Mouse (Mus musculus) left cerebral cortex, postnatal 14 days (tissue): ENCODE measurements around the gene Pfpl. TPM values are rescaled to one million over a fixed set of nuclear protein-coding genes. Genes with fewer than 3 reads are reported as not detected.

Experiments used
- DNase-seq, 2 experiments: peaks; one replicate each; pipeline ENCODE4 v3.0.0; 2021 to 2022; ENCODE audit warnings: low spot score in 2 of 2, mixed read lengths in 1 of 2
- intact Hi-C: fragments of 180-260 bp; cut with DNase I; formaldehyde crosslinking; loops from one replicate; pipeline ENCODE4 v1.15.1; 2025
- total RNA-seq, 2 experiments: library from RNA; stranded (reverse); gene quantifications; 2 replicates each; pipeline ENCODE4 v1.2.3; 2021

The Pfpl gene
- total RNA-seq, 2 experiments from 2014 or later: not detected

DNA sequence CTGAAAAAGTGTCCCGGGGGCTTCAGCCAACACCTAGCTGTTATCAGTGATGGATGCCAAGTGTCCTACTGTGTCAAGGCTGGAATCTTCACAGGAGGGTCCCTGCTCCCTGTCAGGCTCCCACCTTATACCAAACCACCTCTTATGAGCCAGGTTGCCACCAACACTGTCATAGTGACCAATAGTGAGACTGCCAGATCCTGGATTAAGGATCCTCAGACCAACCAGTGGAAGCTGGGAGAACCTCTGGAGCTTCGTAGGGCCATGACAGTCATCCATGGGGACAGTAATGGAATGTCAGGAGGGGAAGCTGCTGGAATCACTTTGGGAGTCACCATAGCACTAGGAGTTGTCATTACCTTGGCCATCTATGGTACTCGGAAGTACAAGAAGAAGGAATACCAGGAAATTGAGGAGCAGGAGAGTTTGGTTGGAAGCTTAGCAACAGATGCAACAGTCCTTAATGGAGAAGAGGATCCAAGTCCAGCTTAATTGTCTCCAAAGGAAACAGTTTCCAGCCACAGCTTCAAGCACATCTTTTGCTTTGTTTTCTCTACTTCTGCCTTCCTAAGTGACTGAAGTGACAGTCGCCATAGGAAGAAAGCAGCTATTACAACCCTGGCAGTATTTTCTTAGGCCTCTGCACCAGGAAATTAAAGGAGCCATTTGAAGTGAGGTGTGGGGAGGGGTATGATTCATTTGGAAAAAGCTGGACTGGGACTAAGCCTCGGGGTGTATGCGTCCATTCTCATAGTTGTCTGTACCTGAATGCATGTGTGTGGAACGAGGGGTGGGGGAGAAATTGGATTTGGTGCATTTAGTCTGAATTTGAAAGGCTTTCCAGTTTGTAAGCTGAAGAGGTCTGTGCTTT is 35.4 kb downstream of the Pfpl start:
- DNase-seq: peak in 1 of 2 experiments; percentile 2
- intact Hi-C loops: no loop called here

DNA sequence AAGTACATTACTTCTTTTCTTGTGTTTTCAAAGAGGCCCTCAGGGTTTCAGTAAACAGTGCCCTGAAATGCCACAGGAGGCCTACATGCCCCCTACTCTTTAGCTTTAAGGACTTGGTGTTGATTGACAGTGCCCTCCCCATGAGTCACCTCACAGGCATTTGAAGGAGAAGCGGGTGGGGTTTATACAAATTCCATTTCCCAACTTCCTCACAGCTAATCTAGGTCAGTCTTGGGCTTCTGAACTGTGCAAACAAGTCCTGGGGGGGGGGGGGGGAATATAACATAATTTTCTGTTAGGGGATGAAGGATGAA is 36.0 kb downstream of the Pfpl start:
- intact Hi-C loops: no loop called here
- DNase-seq: no peak

DNA sequence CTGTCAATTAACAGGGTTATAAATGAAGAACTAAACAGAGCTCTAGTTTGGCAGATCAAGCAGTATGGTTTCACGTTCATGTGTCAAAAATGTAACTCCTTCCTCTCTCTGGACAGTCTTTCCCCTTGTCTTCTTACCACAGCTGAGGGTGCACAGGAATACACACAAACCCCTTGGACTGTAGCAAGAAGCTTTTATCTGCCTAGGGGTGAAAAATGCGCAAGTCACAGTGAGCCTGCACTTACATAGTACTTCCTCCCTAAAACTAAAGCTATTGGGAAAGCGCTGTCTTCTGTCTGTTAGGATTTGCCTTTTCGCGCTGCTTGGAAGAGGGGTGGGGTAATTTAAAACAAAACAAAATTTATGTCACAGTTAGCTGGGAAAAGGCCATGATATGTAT is 36.4 kb downstream of the Pfpl start:
- peak in 1 of 2 experiments; percentile 2 for DNase-seq
- intact Hi-C loops: no loop called here

DNA sequence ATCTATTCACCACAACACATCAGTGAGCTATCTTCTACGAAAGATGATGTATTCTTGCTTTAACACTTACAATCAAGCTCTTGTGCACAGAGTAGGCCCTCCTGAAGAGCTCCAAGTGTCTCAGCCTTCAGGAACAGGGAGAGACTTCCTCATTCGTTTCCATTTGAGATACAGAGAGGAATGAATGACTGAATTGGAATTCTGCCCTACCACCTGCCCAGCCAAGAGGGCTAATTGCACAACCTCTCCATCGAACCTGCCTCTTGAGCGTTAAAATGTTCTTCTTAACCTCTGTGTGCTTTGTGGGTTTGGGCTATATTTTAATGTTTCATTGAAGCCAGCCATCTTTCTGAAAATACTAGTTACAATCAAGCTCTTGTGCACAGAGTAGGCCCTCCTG is 37.0 kb downstream of the Pfpl start:
- DNase-seq: peak in 1 of 2 experiments; percentile 1
- intact Hi-C loops: loop anchor here (5.0 kb wide), 1 partner anchor 38 kb away; the partner anchor contains the start of gene Dtx4

DNA sequence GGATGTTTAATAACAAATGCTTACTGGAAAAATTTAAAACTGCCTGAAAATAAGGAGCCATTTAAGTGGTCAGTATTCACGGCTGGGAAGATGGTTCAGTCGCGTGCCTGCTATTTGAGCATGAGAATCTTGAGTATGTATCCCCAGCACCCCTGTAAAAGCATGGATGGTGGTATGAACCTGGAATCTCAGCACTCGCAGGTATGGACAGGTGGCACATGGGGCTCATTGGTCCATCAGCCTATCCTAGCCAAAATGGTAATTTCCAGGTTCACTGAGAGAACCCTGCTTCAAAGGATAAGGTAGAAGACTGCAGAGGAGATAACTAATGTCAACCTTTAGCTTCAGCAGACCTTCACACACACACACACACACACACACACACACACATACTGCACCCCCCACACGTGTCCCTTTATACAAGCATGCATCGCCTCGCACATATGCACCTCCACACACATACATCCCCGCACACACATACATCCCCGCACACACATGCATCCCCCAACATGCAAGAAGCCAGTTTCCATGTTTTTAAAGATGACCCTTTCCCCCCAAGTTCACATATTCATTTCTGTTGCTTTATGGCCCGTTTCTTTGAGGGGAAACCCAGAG is 37.9 kb downstream of the Pfpl start:
- intact Hi-C loops: loop anchor here (5.0 kb wide), 1 partner anchor 37 kb away; the partner anchor contains the start of gene Dtx4
- no peak for DNase-seq

DNA sequence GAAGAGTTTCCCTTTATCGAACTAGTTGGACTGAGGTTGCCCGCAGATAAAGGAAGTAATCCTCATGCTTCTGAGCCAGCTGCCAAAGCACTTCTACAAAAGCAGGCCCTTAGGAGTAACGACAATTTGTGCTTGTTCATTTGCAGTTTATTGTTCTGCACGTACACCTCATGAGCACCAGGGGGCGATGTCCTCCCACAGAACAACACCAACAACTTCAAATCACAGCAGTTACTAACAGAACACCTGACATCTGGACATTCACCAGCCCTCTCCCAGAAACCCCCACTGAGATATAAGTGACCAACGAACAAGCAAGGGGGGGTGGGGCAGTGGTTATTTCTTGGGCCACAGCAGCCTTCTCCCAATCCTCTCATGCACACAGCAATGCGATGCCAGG is 38.5 kb downstream of the Pfpl start:
- peak; percentile 70 to 80 for DNase-seq
- intact Hi-C loops: loop anchor here (5.0 kb wide), 1 partner anchor 36 kb away; the partner anchor contains the start of gene Dtx4

DNA sequence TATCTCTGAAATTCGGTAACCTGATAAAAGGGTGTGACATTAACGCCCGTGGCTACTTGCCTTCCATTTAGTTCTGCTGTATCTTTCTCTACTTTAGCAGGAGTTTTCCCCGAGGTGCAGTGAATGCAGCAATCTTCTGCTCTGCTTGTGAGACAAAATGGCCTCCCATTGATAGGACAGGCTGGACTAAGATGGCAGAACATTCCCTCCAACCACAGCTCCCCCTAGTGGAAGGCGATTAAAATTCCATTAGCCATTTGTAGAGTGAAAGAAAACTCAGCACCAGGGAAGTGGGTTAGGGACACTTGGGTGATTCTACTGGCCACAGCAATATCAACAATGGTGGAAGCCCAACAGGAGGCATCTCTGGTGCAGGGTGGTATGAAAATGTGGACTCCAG is 39.7 kb downstream of the Pfpl start:
- intact Hi-C loops: loop anchor here (5.0 kb wide), 1 partner anchor 35 kb away; the partner anchor contains the start of gene Dtx4
- DNase-seq: no peak

DNA sequence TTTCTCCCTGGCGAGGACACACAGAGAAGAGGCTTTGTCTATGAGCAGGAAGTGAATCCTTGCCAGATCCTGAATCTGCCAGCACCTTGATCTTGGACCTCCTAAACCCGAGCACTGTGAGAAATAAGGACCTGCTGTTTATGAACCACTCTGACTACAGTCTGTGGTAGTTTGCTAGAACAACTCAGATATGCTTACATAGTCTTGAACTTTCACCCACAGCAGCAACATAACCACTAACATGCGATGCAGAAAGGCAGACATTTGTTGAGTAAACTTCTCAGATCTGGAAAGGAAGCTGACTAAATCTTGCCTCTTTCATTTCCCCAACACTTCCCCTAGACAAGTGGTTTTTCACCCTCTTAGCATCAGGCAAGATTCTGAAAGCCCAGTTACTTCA is 44.2 kb downstream of the Pfpl start:
- no peak for DNase-seq
- intact Hi-C loops: no loop called here

DNA sequence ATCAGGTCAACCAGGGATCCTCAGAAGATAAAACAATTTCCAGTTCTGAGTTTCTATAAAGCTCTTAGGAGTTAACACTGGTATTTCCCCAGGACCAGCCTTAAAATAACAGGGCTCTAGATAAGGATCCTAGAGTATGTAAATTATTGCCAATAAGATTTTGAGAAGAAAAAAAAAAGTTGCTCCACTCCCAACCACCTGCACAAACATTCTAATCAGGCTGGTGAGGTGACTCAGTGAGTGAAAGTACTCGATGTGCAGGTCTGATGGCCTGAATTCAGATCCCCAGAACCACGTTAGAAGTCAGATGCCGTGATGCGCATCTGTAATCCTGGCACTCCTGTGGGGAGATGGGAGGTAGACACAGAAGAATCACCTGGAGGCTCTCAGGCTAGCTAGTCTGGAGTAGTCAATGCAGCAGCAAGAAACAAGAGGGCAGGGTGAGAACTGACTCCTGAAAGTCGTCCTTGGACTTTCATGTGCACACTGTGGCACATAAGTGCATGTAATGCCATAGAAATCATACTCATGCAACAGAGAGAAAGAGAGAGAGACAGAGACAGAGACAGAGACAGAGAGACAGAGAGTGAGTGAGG is 44.8 kb downstream of the Pfpl start:
- intact Hi-C loops: no loop called here
- DNase-seq: no peak

DNA sequence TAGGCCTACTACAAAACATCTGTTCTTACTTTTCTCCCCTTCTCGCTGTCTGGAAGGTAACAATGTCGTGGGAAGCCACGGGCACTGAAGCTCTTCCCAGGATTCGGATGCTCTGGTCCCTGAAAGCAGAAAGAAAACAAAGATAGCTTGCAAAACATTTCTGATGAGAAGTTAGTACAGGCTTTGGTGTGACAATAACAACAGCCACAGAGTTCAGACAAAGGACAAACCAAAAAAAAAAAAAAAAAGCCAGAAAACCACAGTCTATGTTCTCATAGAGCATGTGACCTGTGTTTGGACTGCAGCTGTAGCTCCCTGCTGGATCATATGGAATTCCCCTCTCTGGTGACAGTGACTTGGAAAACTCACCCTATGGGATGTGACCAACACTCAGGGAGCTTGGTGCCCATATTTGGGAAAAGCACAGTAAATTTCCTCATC is 45.5 kb downstream of the Pfpl start:
- intact Hi-C loops: no loop called here

DNA sequence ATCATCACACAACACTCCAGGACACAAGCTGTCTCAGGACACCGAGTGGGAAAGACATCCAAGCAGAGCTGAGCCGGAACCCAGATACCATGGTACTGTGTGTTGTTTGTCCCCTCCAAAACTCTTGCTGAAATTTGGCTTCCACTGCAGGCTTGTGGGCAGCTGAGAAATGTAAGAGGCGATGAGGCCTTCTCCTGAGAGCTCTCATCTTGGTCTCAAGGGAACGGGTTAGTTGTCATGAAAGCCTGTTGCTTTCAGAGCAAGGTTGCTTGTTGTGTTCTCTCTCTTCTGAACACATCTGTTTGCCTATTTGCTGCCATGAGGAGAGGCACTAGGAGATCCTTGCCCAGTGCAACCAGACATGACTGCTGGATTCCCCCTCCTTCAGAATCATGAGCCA is 46.2 kb downstream of the Pfpl start:
- DNase-seq: no peak
- intact Hi-C loops: no loop called here

More for the DNA sequence above, 45.5 kb downstream of the Pfpl start:
- no peak for DNase-seq

DNA sequence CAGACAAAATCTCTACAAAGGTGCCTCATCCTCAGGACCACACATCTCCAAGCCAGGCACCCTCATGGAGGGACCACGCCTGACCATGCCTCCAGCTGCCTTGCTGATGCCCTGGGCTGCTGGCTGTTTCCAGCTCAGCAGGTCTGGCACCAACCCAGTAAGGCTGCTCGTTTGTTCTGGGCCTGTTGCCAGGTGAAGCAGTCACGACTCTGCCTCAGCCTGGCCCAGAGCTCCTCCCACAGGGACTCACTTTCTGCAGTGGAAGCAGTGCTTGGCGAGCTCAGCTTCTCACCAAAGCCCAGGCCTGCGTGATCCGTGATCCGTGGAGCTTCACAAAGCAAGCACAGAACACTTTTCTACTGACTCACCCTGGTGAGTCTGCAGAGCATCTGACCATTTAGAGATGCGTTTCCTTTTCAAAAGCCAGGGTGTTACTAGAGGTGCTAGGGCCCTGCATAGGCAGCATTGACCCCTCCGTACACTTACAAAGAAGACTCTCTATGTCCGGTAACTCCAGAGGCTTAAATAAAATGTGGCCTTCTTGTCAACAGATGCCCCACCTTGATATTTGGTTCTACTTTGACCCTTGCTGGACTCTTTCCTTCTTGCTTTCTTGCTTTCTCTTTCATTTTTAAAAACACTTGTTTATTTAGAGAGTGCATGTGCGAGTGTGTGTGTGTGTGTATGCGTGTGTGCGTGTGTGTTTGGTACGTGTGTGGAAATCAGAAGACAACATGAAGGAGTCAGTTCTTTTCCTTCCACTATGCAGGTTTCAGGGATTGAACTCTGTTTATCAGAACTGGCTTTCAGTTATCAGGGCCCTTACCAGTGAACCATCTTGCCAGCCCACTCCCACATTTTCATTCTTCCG is 47.9 kb downstream of the Pfpl start:
- peak; percentile 92 to 96 for DNase-seq
- intact Hi-C loops: no loop called here

DNA sequence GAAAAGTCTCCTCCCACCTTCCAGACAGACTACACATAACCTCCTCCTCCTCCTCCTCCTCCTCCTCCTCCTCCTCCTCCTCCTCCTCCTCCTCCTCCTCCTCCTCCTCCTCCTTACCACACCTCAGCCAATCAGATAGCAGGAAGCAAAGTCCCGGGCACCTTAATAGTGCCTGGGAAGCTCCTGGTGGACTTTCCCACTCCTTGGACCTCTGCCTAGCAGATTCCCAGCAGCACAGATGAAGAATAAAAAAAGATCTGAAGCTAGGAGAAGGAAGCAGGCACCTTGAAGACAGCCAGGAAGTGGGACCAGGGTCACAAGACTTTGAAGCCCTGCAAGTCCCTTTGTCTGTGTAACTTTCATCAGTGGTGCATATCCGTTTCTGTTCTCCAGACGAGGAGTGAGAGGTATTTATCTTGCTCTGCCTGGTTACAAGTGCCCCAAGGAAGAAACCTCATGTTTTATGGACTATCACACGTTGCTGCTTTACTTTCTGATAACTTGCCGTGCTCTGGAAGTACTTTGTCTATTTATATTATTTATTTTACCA is 49.1 kb downstream of the Pfpl start:
- intact Hi-C loops: no loop called here
- DNase-seq: no peak

DNA sequence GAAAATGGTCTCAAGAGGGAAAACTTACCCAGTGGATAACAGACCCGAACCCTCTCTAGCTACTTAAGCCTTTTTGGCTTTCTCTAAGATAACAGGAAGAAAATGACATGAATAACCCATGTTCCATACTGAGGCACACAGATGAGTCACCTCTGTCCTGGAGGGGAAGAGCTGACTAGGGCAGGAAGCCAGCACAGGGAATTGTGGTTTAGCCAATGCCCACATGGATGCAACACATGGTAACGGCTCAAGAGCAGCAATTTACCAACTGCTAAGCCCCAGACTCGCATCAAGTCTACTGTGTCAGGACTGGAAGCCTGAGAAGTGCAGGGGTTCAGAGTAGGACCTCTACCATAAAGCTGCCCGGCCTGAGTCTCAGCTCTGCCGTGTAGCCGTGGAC is 50.7 kb downstream of the Pfpl start:
- no peak for DNase-seq
- intact Hi-C loops: no loop called here

Other genes starting within 250 kb of the Pfpl start
- gene Olfr1431, start 227.3 kb upstream of the Pfpl start, total RNA-seq: not detected
- not detected for gene Olfr1432, start 195.3 kb upstream of the Pfpl start, total RNA-seq
- not detected for gene Olfr262, start 186.2 kb upstream of the Pfpl start, total RNA-seq
- not detected for gene Olfr235, start 166.9 kb upstream of the Pfpl start, total RNA-seq
- gene Olfr1434, start 148.1 kb upstream of the Pfpl start, total RNA-seq: not detected
- not detected for gene Olfr1436, start 128.8 kb upstream of the Pfpl start, total RNA-seq
- gene Olfr1437, start 102.8 kb upstream of the Pfpl start, total RNA-seq: not detected
- gene Olfr1438-ps1, start 92.0 kb upstream of the Pfpl start, total RNA-seq: not detected
- gene Olfr1440, start 40.6 kb upstream of the Pfpl start, total RNA-seq: not detected
- not detected for gene Olfr1441, start 10.5 kb upstream of the Pfpl start, total RNA-seq
- 1 to 10 TPM; 5.0 to 6.2 TPM for gene Mpeg1, start 32.9 kb downstream of the Pfpl start, total RNA-seq
- gene Dtx4, start 73.5 kb downstream of the Pfpl start, total RNA-seq: 10 to 100 TPM; 46.5 to 52.1 TPM
- gene Fam111a, start 117.8 kb downstream of the Pfpl start, total RNA-seq: 1 to 10 TPM; 1.9 to 2.7 TPM
- gene Gm4952, start 172.1 kb downstream of the Pfpl start, total RNA-seq: under 1 TPM in 1 of 2 experiments, not detected in 1; 0.44 TPM
- gene Glyat, start 205.4 kb downstream of the Pfpl start, total RNA-seq: not detected
- not detected for gene Olfr1442, start 242.5 kb downstream of the Pfpl start, total RNA-seq